Mouse (Mus musculus) gastrocnemius, adult 8-10 months (tissue): ENCODE data around the gene Fgfr2. TPM values are rescaled to one million over a fixed set of nuclear protein-coding genes. Genes with fewer than 3 reads are reported as not detected.
A peak's percentile ranks its signal among the peaks of the same experiment; 100 is the strongest.

Experiments
- DNase-seq, 2 experiments: peaks; one replicate each; pipeline ENCODE4 v3.0.0; 2022; ENCODE audit warnings: low spot score in 2 of 2
- total RNA-seq, 4 experiments: library from RNA; stranded (reverse); gene quantifications; 2 replicates each; pipeline ENCODE4 v1.2.4; 2022

Fgfr2 gene
- total RNA-seq, 4 experiments from 2014 or later = 0.17 to 1.3 (median 0.62) TPM

GRCm38 (mm10) chr7:132940569-132940968, 182.6 kb downstream of the Fgfr2 start:
- DNase-seq = no peak

- no peak for DNase-seq
Observed at GRCm38 (mm10) chr7:132939118-132939517, 184.0 kb downstream of the Fgfr2 start.

GRCm38 (mm10) chr7:132934743-132935142, 188.4 kb downstream of the Fgfr2 start:
- DNase-seq = no peak

GRCm38 (mm10) chr7:132933331-132933730, 189.8 kb downstream of the Fgfr2 start:
- no peak for DNase-seq

GRCm38 (mm10) chr7:132931560-132932351, 191.4 kb downstream of the Fgfr2 start:
- DNase-seq = peak; percentile 24 to 47

GRCm38 (mm10) chr7:132930850-132931559, 192.1 kb downstream of the Fgfr2 start, which contains the start of gene Zranb1:
Zranb1 (plus strand) TSS chr7:132931142.
- peak; percentile 97 to 99 for DNase-seq

- DNase-seq = no peak
Observed at GRCm38 (mm10) chr7:132930055-132930454, 193.1 kb downstream of the Fgfr2 start.

- DNase-seq = no peak
Observed at GRCm38 (mm10) chr7:132927201-132927600, 195.9 kb downstream of the Fgfr2 start.

GRCm38 (mm10) chr7:132925227-132925626, 197.9 kb downstream of the Fgfr2 start:
- no peak for DNase-seq

GRCm38 (mm10) chr7:132921971-132922370, 201.2 kb downstream of the Fgfr2 start:
- no peak for DNase-seq

- no peak for DNase-seq
Observed at GRCm38 (mm10) chr7:132903796-132904195, 219.4 kb downstream of the Fgfr2 start.

GRCm38 (mm10) chr7:132900826-132901531, 222.2 kb downstream of the Fgfr2 start:
- no peak for DNase-seq

GRCm38 (mm10) chr7:132898234-132898633, 224.9 kb downstream of the Fgfr2 start:
- no peak for DNase-seq

GRCm38 (mm10) chr7:132897258-132897657, 225.9 kb downstream of the Fgfr2 start:
- no peak for DNase-seq

- DNase-seq = no peak
Observed at GRCm38 (mm10) chr7:132896206-132896815, 226.8 kb downstream of the Fgfr2 start.

- peak in 1 of 2 experiments; percentile 38 for DNase-seq
Observed at GRCm38 (mm10) chr7:132894841-132895555, 228.2 kb downstream of the Fgfr2 start.

- DNase-seq = no peak
Observed at GRCm38 (mm10) chr7:132893336-132893735, 229.8 kb downstream of the Fgfr2 start.

GRCm38 (mm10) chr7:132892806-132893205, 230.3 kb downstream of the Fgfr2 start:
- no peak for DNase-seq

- DNase-seq = no peak
Observed at GRCm38 (mm10) chr7:132892311-132892661, 230.9 kb downstream of the Fgfr2 start.

- DNase-seq = no peak
Observed at GRCm38 (mm10) chr7:132891561-132892310, 231.4 kb downstream of the Fgfr2 start.
